Mouse (Mus musculus): Measurements from ENCODE around the gene Pdgfa. TPM values are rescaled to one million over a fixed set of nuclear protein-coding genes. Genes with fewer than 3 reads are reported as not detected.
A peak's percentile ranks its signal among the peaks of the same experiment; 100 is the strongest.

The Pdgfa gene
- polyA plus RNA-seq, 1 experiment from 2014 or later, result 77.7 TPM

GRCm38 (mm10) chr5:139033406-139034317 is 36.5 kb upstream of the Pdgfa start:
- ATAC-seq (replicated peaks; ENCODE audit: low FRiP score, low read depth) (peak; percentile 55), DNase-seq (ENCODE audit: low spot score) (peak; percentile 61)
- Histone ChIP-seq H3K9me3 (replicated peaks; ENCODE audit: low read length) (no peaks in the 10 kb centered on the region), H3K36me3 (ENCODE audit: insufficient read depth, low read length) (no peaks in the 10 kb centered on the region), H3K9ac (ENCODE audit: low read depth, low read length) (no peak overlapping the region), H3K27me3 (ENCODE audit: insufficient read depth, low read length) (no peaks in the 10 kb centered on the region), H3K4me2 (ENCODE audit: low read length) (no peak overlapping the region), H3K4me3 (replicated peaks; ENCODE audit: low read depth, low read length) (no peak overlapping the region), H3K27ac (peak overlapping the region; percentile 51; the same call in 1 of the 2 replicates), H3K4me1 (replicated peaks; ENCODE audit: insufficient read depth, low read length) (peaks cover 14% of the 10 kb centered on the region; the same call in 1 of the 2 replicates)
- no peak for TF ChIP-seq CTCF (IDR thresholded peaks at IDR 0.05; ENCODE audit: low read depth)
- 34% methylated on average over 14 of the region's 14 CpGs for WGBS

- ATAC-seq (replicated peaks; ENCODE audit: low FRiP score, low read depth) (peak; percentile 74), DNase-seq (ENCODE audit: low spot score) (peak; percentile 56)
- no peak overlapping the region for H3K9ac ChIP-seq (ENCODE audit: low read depth, low read length)
- no peak overlapping the region for H3K4me3 ChIP-seq (replicated peaks; ENCODE audit: low read depth, low read length)
- no peak overlapping the region for H3K4me2 ChIP-seq (ENCODE audit: low read length)
- peak overlapping the region; percentile 71 for H3K27ac ChIP-seq
- 16% methylated on average over 15 of the region's 15 CpGs for WGBS
- TF ChIP-seq CTCF (IDR thresholded peaks at IDR 0.05; ENCODE audit: low read depth), result no peak
- no peaks in the 10 kb centered on the region for H3K36me3 ChIP-seq (ENCODE audit: insufficient read depth, low read length)
- no peaks in the 10 kb centered on the region for H3K27me3 ChIP-seq (ENCODE audit: insufficient read depth, low read length)
- no peaks in the 10 kb centered on the region for H3K9me3 ChIP-seq (replicated peaks; ENCODE audit: low read length)
- H3K4me1 ChIP-seq (replicated peaks; ENCODE audit: insufficient read depth, low read length), result peaks cover 6% of the 10 kb centered on the region; the same call in 1 of the 2 replicates
Measured at GRCm38 (mm10) chr5:139027603-139028002, 30.4 kb upstream of the Pdgfa start.

GRCm38 (mm10) chr5:139024351-139025105 is 27.4 kb upstream of the Pdgfa start:
- no peak for TF ChIP-seq CTCF (IDR thresholded peaks at IDR 0.05; ENCODE audit: low read depth)
- H3K27ac ChIP-seq, result no peak overlapping the region
- 68% methylated on average over 12 of the region's 12 CpGs for WGBS
- ATAC-seq (replicated peaks; ENCODE audit: low FRiP score, low read depth), result no peak
- DNase-seq (ENCODE audit: low spot score), result no peak
- no peaks in the 10 kb centered on the region for H3K9me3 ChIP-seq (replicated peaks; ENCODE audit: low read length)
- no peaks in the 10 kb centered on the region for H3K36me3 ChIP-seq (ENCODE audit: insufficient read depth, low read length)
- H3K4me2 ChIP-seq (ENCODE audit: low read length), result no peak overlapping the region
- H3K9ac ChIP-seq (ENCODE audit: low read depth, low read length), result no peak overlapping the region
- H3K4me1 ChIP-seq (replicated peaks; ENCODE audit: insufficient read depth, low read length), result peaks cover 9% of the 10 kb centered on the region; the same call in 1 of the 2 replicates
- H3K4me3 ChIP-seq (replicated peaks; ENCODE audit: low read depth, low read length), result no peak overlapping the region
- H3K27me3 ChIP-seq (ENCODE audit: insufficient read depth, low read length), result no peaks in the 10 kb centered on the region

- DNase-seq (ENCODE audit: low spot score) (no peak), ATAC-seq (replicated peaks; ENCODE audit: low FRiP score, low read depth) (no peak; the same call in 1 of the 2 replicates)
- Histone ChIP-seq H3K9me3 (replicated peaks; ENCODE audit: low read length) (no peaks in the 10 kb centered on the region), H3K36me3 (ENCODE audit: insufficient read depth, low read length) (no peaks in the 10 kb centered on the region), H3K27me3 (ENCODE audit: insufficient read depth, low read length) (no peaks in the 10 kb centered on the region), H3K4me3 (replicated peaks; ENCODE audit: low read depth, low read length) (no peak overlapping the region), H3K27ac (no peak overlapping the region), H3K9ac (ENCODE audit: low read depth, low read length) (no peak overlapping the region), H3K4me2 (ENCODE audit: low read length) (no peak overlapping the region), H3K4me1 (replicated peaks; ENCODE audit: insufficient read depth, low read length) (peaks cover 3% of the 10 kb centered on the region; the same call in 1 of the 2 replicates)
- 44% methylated on average over 6 of the region's 6 CpGs for WGBS
- no peak for TF ChIP-seq CTCF (IDR thresholded peaks at IDR 0.05; ENCODE audit: low read depth)
Measured at GRCm38 (mm10) chr5:139020595-139020994, 23.4 kb upstream of the Pdgfa start.

- H3K4me3 ChIP-seq (replicated peaks; ENCODE audit: low read depth, low read length), result no peak overlapping the region
- no peak overlapping the region for H3K4me2 ChIP-seq (ENCODE audit: low read length)
- no peak overlapping the region for H3K27ac ChIP-seq
- no peak overlapping the region for H3K9ac ChIP-seq (ENCODE audit: low read depth, low read length)
- WGBS, result 64% methylated on average over 15 of the region's 15 CpGs
- no peaks in the 10 kb centered on the region for H3K27me3 ChIP-seq (ENCODE audit: insufficient read depth, low read length)
- no peaks in the 10 kb centered on the region for H3K36me3 ChIP-seq (ENCODE audit: insufficient read depth, low read length)
- TF ChIP-seq CTCF (IDR thresholded peaks at IDR 0.05; ENCODE audit: low read depth), result no peak
- DNase-seq (ENCODE audit: low spot score) (peak; percentile 56), ATAC-seq (replicated peaks; ENCODE audit: low FRiP score, low read depth) (peak; percentile 38; the same call in 1 of the 2 replicates)
- no peaks in the 10 kb centered on the region for H3K9me3 ChIP-seq (replicated peaks; ENCODE audit: low read length)
- peaks cover 3% of the 10 kb centered on the region; the same call in 1 of the 2 replicates for H3K4me1 ChIP-seq (replicated peaks; ENCODE audit: insufficient read depth, low read length)
Measured at GRCm38 (mm10) chr5:139017371-139018124, 20.4 kb upstream of the Pdgfa start.

All from kidney, postnatal 0 days (tissue).